Mouse (Mus musculus) midbrain, embryonic 14.5 days (tissue): ENCODE data around the gene Mid2. TPM values are rescaled to one million over a fixed set of nuclear protein-coding genes. Genes with fewer than 3 reads are reported as not detected.
A peak's percentile ranks its signal among the peaks of the same experiment; 100 is the strongest.
"Not testable (repeated sequence)": the region's sequence is repeated elsewhere in the genome, so short reads cannot be mapped to it uniquely, and the experiment has no call there.

Source experiments
- ATAC-seq: fragments of 200-750 bp; cut with Nextera tagmentation; 2 replicates; pipeline ENCODE4 v1.8.0; 2017; ENCODE audit warnings: moderate number of reproducible peaks, moderate library complexity; ENCODE audit not compliant: low FRiP score, low TSS enrichment
- DNase-seq: peaks from one replicate; pipeline ENCODE4 v3.0.0-alpha.2; 2015
- H3K27ac ChIP-seq: fragments of 300-500 bp; sonication (generic); replicated peaks from 2 replicates; pipeline ENCODE4 v1.5.1; 2014; ENCODE audit warnings: mild to moderate bottlenecking, low read depth, low read length, moderate library complexity
- H3K27me3 ChIP-seq: fragments of 300-500 bp; sonication (generic); 2 replicates; pipeline ENCODE4 v1.6.1; 2014; ENCODE audit warnings: low read length, control low read depth, mixed read lengths; ENCODE audit not compliant: control insufficient read depth, insufficient read depth
- H3K36me3 ChIP-seq: fragments of 300-500 bp; sonication (generic); 2 replicates; pipeline ENCODE4 v1.6.1; 2014; ENCODE audit warnings: low read length, control low read depth; ENCODE audit not compliant: control insufficient read depth, insufficient read depth
- H3K4me1 ChIP-seq: fragments of 300-500 bp; sonication (generic); 2 replicates; pipeline ENCODE4 v1.6.1; 2014; ENCODE audit warnings: mild to moderate bottlenecking, antibody characterized with exemption, low read length, control low read depth; ENCODE audit not compliant: control insufficient read depth, insufficient read depth
- H3K4me2 ChIP-seq: fragments of 300-500 bp; sonication (generic); 2 replicates; pipeline ENCODE4 v1.6.1; 2014; ENCODE audit warnings: mild to moderate bottlenecking, low read length, moderate library complexity
- H3K4me3 ChIP-seq: fragments of 300-500 bp; sonication (generic); replicated peaks from 2 replicates; pipeline ENCODE4 v1.5.1; 2014; ENCODE audit warnings: low read depth, low read length
- H3K9ac ChIP-seq: fragments of 300-500 bp; sonication (generic); replicated peaks from 2 replicates; pipeline ENCODE4 v1.6.1; 2014; ENCODE audit warnings: mild to moderate bottlenecking, low read length, moderate library complexity
- H3K9me3 ChIP-seq: fragments of 300-500 bp; sonication (generic); 2 replicates; pipeline ENCODE4 v1.6.1; 2016; ENCODE audit warnings: low read length, control low read depth, mixed read lengths; ENCODE audit not compliant: control insufficient read depth
- WGBS: fragments of 180-500 bp; shearing (Covaris S2); extraction: QIAGEN DNeasy Blood & Tissue Kit; methylation state at CpG from one replicate; pipeline ENCODE4 v1.1.7; 2014; 5-methylcytosine and 5-hydroxymethylcytosine counted together
- polyA plus RNA-seq: library from polyadenylated mRNA; unstranded; fragments of >200 nt; fragmentation: Nextera tagmentation; extraction: Ambion mirVana; gene quantifications from 2 replicates; pipeline ENCODE4 v1.2.1, GENCODE M21; 2014

The Mid2 gene
- polyA plus RNA-seq, 1 experiment from 2014 or later, result 11.0 TPM

DNA sequence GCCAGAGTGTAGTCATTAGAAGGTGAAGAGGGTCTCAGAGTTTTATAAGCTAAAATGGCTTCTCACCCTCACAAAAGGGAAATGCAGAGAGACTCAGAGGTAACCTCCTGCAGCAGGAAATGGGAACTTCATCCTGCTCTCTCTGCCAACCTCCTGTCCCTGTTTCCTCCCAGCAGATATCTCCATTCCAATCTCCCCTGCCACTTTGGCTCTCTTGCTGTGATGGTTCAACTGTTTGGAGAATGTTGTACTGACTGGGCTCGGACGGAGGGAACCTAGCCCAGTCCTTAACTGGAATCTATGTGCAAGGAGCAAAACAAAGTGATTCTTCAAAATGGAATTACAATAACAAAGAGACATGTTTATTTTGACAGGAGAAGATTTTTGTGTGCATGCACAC is 23.9 kb downstream of the Mid2 start:
- Histone ChIP-seq H3K27me3 (no peaks in the 10 kb centered on the region; the same call in 1 of the 2 replicates), H3K9me3 (no peaks in the 10 kb centered on the region)
- WGBS, result 88% methylated on average over 2 of the region's 2 CpGs

GRCm38 (mm10) chrX:140697872-140698463 is 33.6 kb downstream of the Mid2 start:
- not testable (repeated sequence) for H3K4me1 ChIP-seq, H3K36me3 ChIP-seq, H3K4me3 ChIP-seq, H3K9ac ChIP-seq, DNase-seq, ATAC-seq, H3K27me3 ChIP-seq, H3K4me2 ChIP-seq, H3K27ac ChIP-seq, H3K9me3 ChIP-seq
- 43% methylated on average over 6 of the region's 7 CpGs for WGBS

More for the DNA sequence above, 23.9 kb downstream of the Mid2 start:
- H3K27ac ChIP-seq, result no peak overlapping the region
- H3K4me2 ChIP-seq, result no peak overlapping the region
- H3K4me1 ChIP-seq, result no peaks in the 10 kb centered on the region
- ATAC-seq (no peak), DNase-seq (no peak)
- H3K9ac ChIP-seq, result no peak overlapping the region
- H3K4me3 ChIP-seq, result no peak overlapping the region
- no peaks in the 10 kb centered on the region for H3K36me3 ChIP-seq

GRCm38 (mm10) chrX:140703224-140703623 is 38.8 kb downstream of the Mid2 start:
- no peak overlapping the region for H3K9ac ChIP-seq
- 91% methylated on average over 1 of the region's 1 CpGs for WGBS
- no peak overlapping the region for H3K27ac ChIP-seq
- no peaks in the 10 kb centered on the region for H3K4me1 ChIP-seq
- H3K4me3 ChIP-seq, result no peak overlapping the region
- no peaks in the 10 kb centered on the region for H3K9me3 ChIP-seq
- no peak overlapping the region for H3K4me2 ChIP-seq
- DNase-seq, result no peak
- ATAC-seq, result no peak
- H3K27me3 ChIP-seq, result no peaks in the 10 kb centered on the region
- no peaks in the 10 kb centered on the region for H3K36me3 ChIP-seq

- no peaks in the 10 kb centered on the region for H3K9me3 ChIP-seq
- no peaks in the 10 kb centered on the region for H3K4me1 ChIP-seq
- no peaks in the 10 kb centered on the region for H3K27me3 ChIP-seq
- H3K4me2 ChIP-seq, result no peak overlapping the region
- 87% methylated on average over 4 of the region's 4 CpGs for WGBS
- H3K4me3 ChIP-seq, result no peak overlapping the region
- ATAC-seq (no peak), DNase-seq (no peak)
- H3K36me3 ChIP-seq, result no peaks in the 10 kb centered on the region
- no peak overlapping the region for H3K9ac ChIP-seq
- no peak overlapping the region for H3K27ac ChIP-seq
These were observed 41.7 kb downstream of the Mid2 start for GRCm38 (mm10) chrX:140706077-140706476.

DNA sequence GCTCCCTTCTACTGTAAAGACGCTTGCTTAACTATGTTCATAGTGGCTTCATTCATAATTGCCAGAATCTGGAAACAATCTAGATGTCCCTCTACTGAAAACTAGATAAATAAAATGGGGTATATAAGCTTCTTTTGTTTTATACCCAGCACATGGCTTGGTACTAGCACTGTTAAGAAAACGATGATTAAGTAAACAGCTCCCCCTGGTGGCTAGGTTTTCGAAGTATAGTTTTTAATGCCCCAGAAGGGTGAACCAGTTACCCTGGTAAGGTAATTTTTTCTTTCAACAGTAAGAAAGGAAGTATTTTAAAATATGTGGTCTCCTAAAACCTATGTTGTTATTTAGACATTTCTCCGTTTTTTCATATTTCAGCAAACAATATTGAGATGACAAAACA is 58.0 kb downstream of the Mid2 start:
- no peaks in the 10 kb centered on the region for H3K36me3 ChIP-seq
- DNase-seq (peak; percentile 46), ATAC-seq (no peak)
- H3K27me3 ChIP-seq, result no peaks in the 10 kb centered on the region
- no peak overlapping the region for H3K4me3 ChIP-seq
- H3K4me2 ChIP-seq, result no peak overlapping the region
- 37% methylated on average over 4 of the region's 4 CpGs for WGBS
- no peaks in the 10 kb centered on the region for H3K4me1 ChIP-seq
- no peak overlapping the region for H3K27ac ChIP-seq
- no peak overlapping the region for H3K9ac ChIP-seq
- no peaks in the 10 kb centered on the region for H3K9me3 ChIP-seq

- Histone ChIP-seq H3K4me1 (no peaks in the 10 kb centered on the region), H3K4me3 (no peak overlapping the region), H3K36me3 (no peaks in the 10 kb centered on the region), H3K27ac (no peak overlapping the region), H3K9ac (no peak overlapping the region), H3K4me2 (no peak overlapping the region), H3K27me3 (no peaks in the 10 kb centered on the region), H3K9me3 (no peaks in the 10 kb centered on the region)
- ATAC-seq, result no peak
- DNase-seq, result no peak
These were observed 74.6 kb downstream of the Mid2 start for GRCm38 (mm10) chrX:140738986-140739385.

DNA sequence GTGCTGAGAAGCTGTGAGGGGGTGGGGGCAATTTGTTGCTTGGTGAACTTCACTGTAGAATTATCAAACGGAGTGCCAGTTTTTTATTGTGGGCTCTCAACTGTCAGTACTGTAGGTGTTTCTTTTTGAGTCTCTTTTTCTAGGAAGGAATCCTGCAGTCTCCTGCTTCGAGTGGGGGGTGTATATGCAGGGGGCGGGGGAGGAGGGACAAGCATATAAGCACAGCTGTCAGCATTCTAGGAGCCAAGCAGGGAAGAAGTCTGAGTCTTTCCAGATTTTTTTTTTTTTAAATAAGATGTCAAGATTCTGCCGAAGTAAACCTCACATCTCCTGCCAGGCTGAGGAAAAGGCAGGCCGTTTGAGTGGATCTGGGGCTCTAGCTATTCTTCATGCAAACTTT is 78.8 kb downstream of the Mid2 start:
- DNase-seq (no peak), ATAC-seq (no peak)
- no peak overlapping the region for H3K9ac ChIP-seq
- H3K9me3 ChIP-seq, result no peaks in the 10 kb centered on the region
- no peak overlapping the region for H3K27ac ChIP-seq
- H3K27me3 ChIP-seq, result no peaks in the 10 kb centered on the region
- 45% methylated on average over 5 of the region's 5 CpGs for WGBS
- no peaks in the 10 kb centered on the region for H3K36me3 ChIP-seq
- H3K4me3 ChIP-seq, result no peak overlapping the region
- H3K4me2 ChIP-seq, result no peak overlapping the region
- no peaks in the 10 kb centered on the region for H3K4me1 ChIP-seq

DNA sequence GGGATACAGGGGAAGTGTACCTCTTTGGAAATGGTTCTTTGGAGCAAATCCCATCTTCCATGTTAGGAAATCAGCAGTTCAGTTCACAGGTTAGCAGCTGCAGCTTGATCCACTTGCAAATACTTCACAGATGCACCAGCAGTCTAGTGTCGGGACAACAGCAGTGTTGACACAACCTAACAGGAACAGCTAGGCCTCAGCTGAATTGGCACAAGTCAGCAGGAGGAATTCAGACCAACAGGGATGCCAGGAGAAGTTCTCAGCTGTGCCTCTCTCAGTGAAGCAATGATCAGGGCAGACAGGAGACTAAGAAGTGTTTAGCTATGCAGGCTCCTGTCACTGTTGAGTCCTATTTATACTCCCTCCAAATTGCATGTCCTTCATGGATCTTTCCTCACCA is 105.4 kb downstream of the Mid2 start:
- Histone ChIP-seq H3K4me3 (no peak overlapping the region), H3K9me3 (no peaks in the 10 kb centered on the region), H3K4me2 (no peak overlapping the region), H3K36me3 (no peaks in the 10 kb centered on the region), H3K9ac (no peak overlapping the region), H3K27ac (no peak overlapping the region), H3K27me3 (0 out of 2 replicates have a peak, but pooled peaks cover 3% of the 10 kb centered on the region), H3K4me1 (no peaks in the 10 kb centered on the region)
- WGBS, result 89% methylated on average over 1 of the region's 1 CpGs
- no peak for ATAC-seq
- DNase-seq, result no peak

DNA sequence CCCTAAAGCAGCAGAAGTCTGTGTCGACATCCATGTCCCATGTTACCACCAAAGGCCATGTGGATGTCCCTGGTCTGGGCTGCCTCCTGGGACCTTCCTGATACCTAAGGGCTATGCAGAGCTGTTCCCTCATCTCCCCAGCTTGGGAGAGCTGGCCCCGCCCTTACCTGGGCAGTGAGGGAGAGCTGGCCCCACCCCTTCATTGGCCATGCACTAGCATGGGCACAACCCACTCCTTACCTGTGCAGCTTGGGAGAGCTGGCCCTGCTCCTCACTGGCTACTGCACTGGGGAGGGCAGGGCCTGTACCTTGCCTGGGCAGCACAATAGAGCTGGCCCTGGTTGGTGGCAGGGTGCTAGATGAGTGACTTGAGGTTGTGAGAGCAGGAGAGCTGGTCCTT is 140.9 kb downstream of the Mid2 start:
- no peaks in the 10 kb centered on the region for H3K4me1 ChIP-seq

More for the DNA sequence above, 140.9 kb downstream of the Mid2 start:
- Histone ChIP-seq H3K4me3 (no peak overlapping the region), H3K4me2 (no peak overlapping the region), H3K9me3 (no peaks in the 10 kb centered on the region), H3K27ac (no peak overlapping the region), H3K36me3 (no peaks in the 10 kb centered on the region), H3K27me3 (no peaks in the 10 kb centered on the region), H3K9ac (no peak overlapping the region)
- peak; percentile 37; the same call in 1 of the 2 replicates for ATAC-seq
- 78% methylated on average over 2 of the region's 2 CpGs for WGBS
- no peak for DNase-seq
